Mouse (Mus musculus): ENCODE measurements around the gene F10. TPM values are rescaled to one million over a fixed set of nuclear protein-coding genes. Genes with fewer than 3 reads are reported as not detected.

The F10 gene
- not detected for total RNA-seq (2021)
- long read RNA-seq, experiment 1: 0 reads
- long read RNA-seq, experiment 2: 0 reads

- intact Hi-C loops (cut with DNase I; ENCODE audit: low total_unique reads): no loop called here
- DNase-seq: no peak
Observed at GRCm38 (mm10) chr8:13037015-13037414, at the start of gene F10. F10 (plus strand) TSS chr8:13037308.

- DNase-seq: no peak
- intact Hi-C loops (cut with DNase I; ENCODE audit: low total_unique reads): no loop called here
Observed at GRCm38 (mm10) chr8:12987571-12987970, 49.5 kb upstream of the F10 start.

GRCm38 (mm10) chr8:12988722-12989430 is 48.2 kb upstream of the F10 start:
- DNase-seq: no peak
- intact Hi-C loops (cut with DNase I; ENCODE audit: low total_unique reads): no loop called here

- intact Hi-C loops (cut with DNase I; ENCODE audit: low total_unique reads): no loop called here
- DNase-seq: no peak
Observed at GRCm38 (mm10) chr8:12991411-12991810, 45.7 kb upstream of the F10 start.

- intact Hi-C loops (cut with DNase I; ENCODE audit: low total_unique reads): no loop called here
Observed at GRCm38 (mm10) chr8:12994468-12994867, 42.6 kb upstream of the F10 start.

GRCm38 (mm10) chr8:12995481-12995880 is 41.6 kb upstream of the F10 start:
- intact Hi-C loops (cut with DNase I; ENCODE audit: low total_unique reads): no loop called here
- no peak for DNase-seq

More at GRCm38 (mm10) chr8:12994468-12994867, 42.6 kb upstream of the F10 start:
- DNase-seq: no peak

- intact Hi-C loops (cut with DNase I; ENCODE audit: low total_unique reads): no loop called here
- DNase-seq: peak; percentile 48
Observed at GRCm38 (mm10) chr8:12996831-12997275, 40.3 kb upstream of the F10 start.

- DNase-seq: no peak
- intact Hi-C loops (cut with DNase I; ENCODE audit: low total_unique reads): no loop called here
Observed at GRCm38 (mm10) chr8:12998331-12998730, 38.8 kb upstream of the F10 start.

- intact Hi-C loops (cut with DNase I; ENCODE audit: low total_unique reads): no loop called here
- DNase-seq: no peak
Observed at GRCm38 (mm10) chr8:12999793-13000192, 37.3 kb upstream of the F10 start.

GRCm38 (mm10) chr8:13007458-13007857 is 29.6 kb upstream of the F10 start:
- no peak for DNase-seq

GRCm38 (mm10) chr8:13010313-13010712 is 26.8 kb upstream of the F10 start:
- DNase-seq: no peak
- intact Hi-C loops (cut with DNase I; ENCODE audit: low total_unique reads): no loop called here

More at GRCm38 (mm10) chr8:13007458-13007857, 29.6 kb upstream of the F10 start:
- intact Hi-C loops (cut with DNase I; ENCODE audit: low total_unique reads): no loop called here

- intact Hi-C loops (cut with DNase I; ENCODE audit: low total_unique reads): no loop called here
- DNase-seq: no peak
Observed at GRCm38 (mm10) chr8:13019560-13019959, 17.5 kb upstream of the F10 start.

- intact Hi-C loops (cut with DNase I; ENCODE audit: low total_unique reads): no loop called here
- no peak for DNase-seq
Observed at GRCm38 (mm10) chr8:13021830-13022229, 15.3 kb upstream of the F10 start.

- intact Hi-C loops (cut with DNase I; ENCODE audit: low total_unique reads): no loop called here
- no peak for DNase-seq
Observed at GRCm38 (mm10) chr8:13025487-13026224, 11.5 kb upstream of the F10 start, which contains the start of gene F7. F7 (plus strand) TSS chr8:13026034.

GRCm38 (mm10) chr8:13027615-13028014 is 9.5 kb upstream of the F10 start:
- intact Hi-C loops (cut with DNase I; ENCODE audit: low total_unique reads): no loop called here

GRCm38 (mm10) chr8:13028482-13028881 is 8.6 kb upstream of the F10 start:
- no peak for DNase-seq
- intact Hi-C loops (cut with DNase I; ENCODE audit: low total_unique reads): no loop called here

More at GRCm38 (mm10) chr8:13027615-13028014, 9.5 kb upstream of the F10 start:
- no peak for DNase-seq

- DNase-seq: no peak
- intact Hi-C loops (cut with DNase I; ENCODE audit: low total_unique reads): no loop called here
Observed at GRCm38 (mm10) chr8:13036346-13036812, 729 bp upstream of the F10 start.

GRCm38 (mm10) chr8:13037569-13037968 is 461 bp downstream of the F10 start:
- intact Hi-C loops (cut with DNase I; ENCODE audit: low total_unique reads): no loop called here
- no peak for DNase-seq

- no peak for DNase-seq
- intact Hi-C loops (cut with DNase I; ENCODE audit: low total_unique reads): no loop called here
Observed at GRCm38 (mm10) chr8:13039054-13039453, 1.9 kb downstream of the F10 start.

- intact Hi-C loops (cut with DNase I; ENCODE audit: low total_unique reads): no loop called here
- DNase-seq: no peak
Observed at GRCm38 (mm10) chr8:13041459-13041858, 4.4 kb downstream of the F10 start.

- no peak for DNase-seq
- intact Hi-C loops (cut with DNase I; ENCODE audit: low total_unique reads): no loop called here
Observed at GRCm38 (mm10) chr8:13047652-13048051, 10.5 kb downstream of the F10 start.

All from gastrocnemius, postnatal 14 days (tissue).